Mouse (Mus musculus) right cerebral cortex, postnatal 14 days (tissue): ENCODE data around the gene Pcolce2.
"Not testable (repeated sequence)": the region's sequence is repeated elsewhere in the genome, so short reads cannot be mapped to it uniquely, and the experiment has no call there.

ENCODE experiments used
- DNase-seq: peaks from one replicate; pipeline ENCODE4 v3.0.0; 2022

Gene Pcolce2

GRCm38 (mm10) chr9:95637271-95638181 is at the start of gene Pcolce2:
TSS of gene Pcolce2 (plus strand) at chr9:95637601.
- DNase-seq: peak; percentile 21

- no peak for DNase-seq
Measured at GRCm38 (mm10) chr9:95588070-95588469, 49.3 kb upstream of the Pcolce2 start.

- no peak for DNase-seq
Measured at GRCm38 (mm10) chr9:95594291-95594690, 43.1 kb upstream of the Pcolce2 start.

GRCm38 (mm10) chr9:95597466-95598178 is 39.8 kb upstream of the Pcolce2 start:
- no peak for DNase-seq

GRCm38 (mm10) chr9:95598179-95598721 is 39.2 kb upstream of the Pcolce2 start:
- no peak for DNase-seq

GRCm38 (mm10) chr9:95599399-95599798 is 38.0 kb upstream of the Pcolce2 start:
- no peak for DNase-seq

- no peak for DNase-seq
Measured at GRCm38 (mm10) chr9:95602849-95603248, 34.6 kb upstream of the Pcolce2 start.

- no peak for DNase-seq
Measured at GRCm38 (mm10) chr9:95603316-95603715, 34.1 kb upstream of the Pcolce2 start.

GRCm38 (mm10) chr9:95607196-95607595 is 30.2 kb upstream of the Pcolce2 start:
- DNase-seq: no peak

GRCm38 (mm10) chr9:95612246-95612768 is 25.1 kb upstream of the Pcolce2 start:
- DNase-seq: no peak

GRCm38 (mm10) chr9:95613426-95614127 is 23.8 kb upstream of the Pcolce2 start:
- DNase-seq: no peak

- DNase-seq: no peak
Measured at GRCm38 (mm10) chr9:95614861-95615615, 22.4 kb upstream of the Pcolce2 start.

- DNase-seq: no peak
Measured at GRCm38 (mm10) chr9:95615961-95616360, 21.4 kb upstream of the Pcolce2 start.

GRCm38 (mm10) chr9:95618572-95618971 is 18.8 kb upstream of the Pcolce2 start:
- DNase-seq: no peak

GRCm38 (mm10) chr9:95624072-95624471 is 13.3 kb upstream of the Pcolce2 start:
- no peak for DNase-seq

- no peak for DNase-seq
Measured at GRCm38 (mm10) chr9:95628439-95628948, 8.9 kb upstream of the Pcolce2 start.

GRCm38 (mm10) chr9:95629561-95629960 is 7.8 kb upstream of the Pcolce2 start:
- not testable (repeated sequence) for DNase-seq

- no peak for DNase-seq
Measured at GRCm38 (mm10) chr9:95636395-95636794, 1.0 kb upstream of the Pcolce2 start.

- DNase-seq: no peak
Measured at GRCm38 (mm10) chr9:95639919-95640318, 2.5 kb downstream of the Pcolce2 start.

- DNase-seq: no peak
Measured at GRCm38 (mm10) chr9:95645926-95646325, 8.5 kb downstream of the Pcolce2 start.

- no peak for DNase-seq
Measured at GRCm38 (mm10) chr9:95653363-95653762, 16.0 kb downstream of the Pcolce2 start.

- DNase-seq: no peak
Measured at GRCm38 (mm10) chr9:95654356-95654755, 17.0 kb downstream of the Pcolce2 start.
